Mouse (Mus musculus) kidney, adult 9 months (tissue): Measurements from ENCODE around the gene Fbxo2.
"Not testable (repeated sequence)": the region's sequence is repeated elsewhere in the genome, so short reads cannot be mapped to it uniquely, and the experiment has no call there.

Source experiments
- DNase-seq: peaks from one replicate; pipeline ENCODE4 v3.0.0; 2022

Gene Fbxo2

GRCm38 (mm10) chr4:148147714-148148113 is 12.7 kb upstream of the Fbxo2 start:
- DNase-seq = no peak

GRCm38 (mm10) chr4:148149540-148149939 is 10.9 kb upstream of the Fbxo2 start:
- no peak for DNase-seq

- no peak for DNase-seq
Measured at GRCm38 (mm10) chr4:148150242-148150641, 10.2 kb upstream of the Fbxo2 start.

GRCm38 (mm10) chr4:148150953-148151266 is 9.5 kb upstream of the Fbxo2 start:
- no peak for DNase-seq

- DNase-seq = peak; percentile 87
Measured at GRCm38 (mm10) chr4:148151267-148152168, 8.9 kb upstream of the Fbxo2 start, which contains the start of gene Fbxo6. Gene Fbxo6 (minus strand): TSS chr4:148152140.

- no peak for DNase-seq
Measured at GRCm38 (mm10) chr4:148152547-148152946, 7.9 kb upstream of the Fbxo2 start.

- no peak for DNase-seq
Measured at GRCm38 (mm10) chr4:148154006-148154405, 6.4 kb upstream of the Fbxo2 start.

- DNase-seq = peak; percentile 60
Measured at GRCm38 (mm10) chr4:148154982-148155381, 5.4 kb upstream of the Fbxo2 start.

GRCm38 (mm10) chr4:148158436-148159348 is 1.7 kb upstream of the Fbxo2 start:
- DNase-seq = peak; percentile 44

GRCm38 (mm10) chr4:148159544-148160435 is 631 bp upstream of the Fbxo2 start:
- peak; percentile 97 for DNase-seq

- peak; percentile 88 for DNase-seq
Measured at GRCm38 (mm10) chr4:148164002-148164439, 3.6 kb downstream of the Fbxo2 start.

GRCm38 (mm10) chr4:148164461-148164860 is 4.0 kb downstream of the Fbxo2 start:
- DNase-seq = no peak

- no peak for DNase-seq
Measured at GRCm38 (mm10) chr4:148165551-148165950, 5.1 kb downstream of the Fbxo2 start.

GRCm38 (mm10) chr4:148166431-148166830 is 6.0 kb downstream of the Fbxo2 start:
- no peak for DNase-seq

GRCm38 (mm10) chr4:148166986-148167385 is 6.6 kb downstream of the Fbxo2 start:
- DNase-seq = peak; percentile 68

GRCm38 (mm10) chr4:148168287-148168686 is 7.9 kb downstream of the Fbxo2 start:
- peak; percentile 54 for DNase-seq

- DNase-seq = no peak
Measured at GRCm38 (mm10) chr4:148169586-148169985, 9.2 kb downstream of the Fbxo2 start.

- DNase-seq = peak; percentile 55
Measured at GRCm38 (mm10) chr4:148170842-148171241, 10.4 kb downstream of the Fbxo2 start.

- no peak for DNase-seq
Measured at GRCm38 (mm10) chr4:148171261-148171660, 10.8 kb downstream of the Fbxo2 start.

GRCm38 (mm10) chr4:148173811-148174494 is 13.5 kb downstream of the Fbxo2 start:
- no peak for DNase-seq

- no peak for DNase-seq
Measured at GRCm38 (mm10) chr4:148174495-148174862, 14.1 kb downstream of the Fbxo2 start.

- DNase-seq = not testable (repeated sequence)
Measured at GRCm38 (mm10) chr4:148176603-148177002, 16.2 kb downstream of the Fbxo2 start.
